Mouse (Mus musculus) hindbrain, postnatal 0 days (tissue): ENCODE measurements around the gene Gstt3. TPM values are rescaled to one million over a fixed set of nuclear protein-coding genes. Genes with fewer than 3 reads are reported as not detected.
A peak's percentile ranks its signal among the peaks of the same experiment; 100 is the strongest.

ENCODE experiments used
- ATAC-seq: fragments of 200-750 bp; cut with Nextera tagmentation; 2 replicates; pipeline ENCODE4 v1.8.0; 2017; ENCODE audit warnings: mild to moderate bottlenecking, moderate TSS enrichment, moderate library complexity
- DNase-seq: peaks from one replicate; pipeline ENCODE4 v3.0.0-alpha.2; 2015; ENCODE audit warnings: low spot score
- H3K27ac ChIP-seq: fragments of 300-500 bp; sonication (generic); 2 replicates; pipeline ENCODE4 v1.5.1; 2014; ENCODE audit warnings: mild to moderate bottlenecking
- H3K27me3 ChIP-seq: fragments of 300-500 bp; sonication (generic); 2 replicates; pipeline ENCODE4 v1.6.1; 2014; ENCODE audit warnings: low read length, mixed read lengths; ENCODE audit not compliant: insufficient read depth
- H3K36me3 ChIP-seq: fragments of 300-500 bp; sonication (generic); 2 replicates; pipeline ENCODE4 v1.6.1; 2014; ENCODE audit warnings: low read length, mixed read lengths; ENCODE audit not compliant: insufficient read depth
- H3K4me1 ChIP-seq: fragments of 300-500 bp; sonication (generic); 2 replicates; pipeline ENCODE4 v1.6.1; 2014; ENCODE audit warnings: antibody characterized with exemption, low read length, mixed read lengths; ENCODE audit not compliant: insufficient read depth
- H3K4me2 ChIP-seq: fragments of 300-500 bp; sonication (generic); 2 replicates; pipeline ENCODE4 v1.6.1; 2014; ENCODE audit warnings: low read depth, mild to moderate bottlenecking, low read length, moderate library complexity, mixed read lengths
- H3K4me3 ChIP-seq: fragments of 300-500 bp; sonication (generic); 2 replicates; pipeline ENCODE4 v1.5.1; 2014; ENCODE audit warnings: low read length
- H3K9ac ChIP-seq: fragments of 300-500 bp; sonication (generic); replicated peaks from 2 replicates; pipeline ENCODE4 v1.6.1; 2014; ENCODE audit warnings: mild to moderate bottlenecking, low read length, moderate library complexity, mixed read lengths
- H3K9me3 ChIP-seq: fragments of 300-500 bp; sonication (generic); 2 replicates; pipeline ENCODE4 v1.6.1; 2016; ENCODE audit warnings: low read length, mixed read lengths
- CTCF ChIP-seq: IDR thresholded peaks from 2 replicates; pipeline ENCODE4 v1.5.1; 2016; ENCODE audit warnings: antibody characterized with exemption, control low read depth, low read depth
- WGBS: fragments of 180-500 bp; shearing (Covaris S2); extraction: QIAGEN DNeasy Blood & Tissue Kit; methylation state at CpG from one replicate; pipeline ENCODE4 v1.1.7; 2014; 5-methylcytosine and 5-hydroxymethylcytosine counted together
- polyA plus RNA-seq: library from polyadenylated mRNA; unstranded; fragments of >200 nt; fragmentation: Nextera tagmentation; extraction: Ambion mirVana; gene quantifications from 2 replicates; pipeline ENCODE4 v1.2.1, GENCODE M21; 2015
- total RNA-seq: library from RNA; depleted of rRNA; stranded (reverse); fragments of >200 nt; gene quantifications from 2 replicates; pipeline ENCODE4 v1.2.3, GENCODE M21; 2014; rRNA removed

Gene Gstt3
- total and polyA plus RNA-seq, 2 experiments from 2014 or later: 1.8 to 4.2 TPM

- peak; percentile 93 for DNase-seq
- no peaks in the 10 kb centered on the region for H3K27me3 ChIP-seq
- H3K4me1 ChIP-seq: no peaks in the 10 kb centered on the region
- H3K36me3 ChIP-seq: peaks cover 64% of the 10 kb centered on the region
- 37% methylated on average over 3 of the region's 3 CpGs for WGBS
- no peak overlapping the region for H3K4me3 ChIP-seq
- H3K27ac ChIP-seq: peak overlapping the region; percentile 36; the same call in 1 of the 2 replicates
- H3K4me2 ChIP-seq: no peak overlapping the region
- no peaks in the 10 kb centered on the region for H3K9me3 ChIP-seq
- TF ChIP-seq CTCF: peak; percentile 98
- peak; percentile 90 for ATAC-seq
- no peak overlapping the region for H3K9ac ChIP-seq
Measured at GRCm38 (mm10) chr10:75744017-75744416, 37.2 kb downstream of the Gstt3 start.

- Histone ChIP-seq H3K27me3 (no peaks in the 10 kb centered on the region), H3K4me1 (no peaks in the 10 kb centered on the region), H3K4me2 (no peak overlapping the region), H3K27ac (no peak overlapping the region), H3K9ac (no peak overlapping the region), H3K9me3 (no peaks in the 10 kb centered on the region), H3K36me3 (peaks cover 67% of the 10 kb centered on the region), H3K4me3 (no peak overlapping the region)
- DNase-seq: peak; percentile 24
- ATAC-seq: no peak
- WGBS: 77% methylated on average over 12 of the region's 12 CpGs
- no peak for TF ChIP-seq CTCF
Measured at GRCm38 (mm10) chr10:75743369-75743768, 37.8 kb downstream of the Gstt3 start.

GRCm38 (mm10) chr10:75740866-75741265 is 40.3 kb downstream of the Gstt3 start:
- DNase-seq (no peak), ATAC-seq (no peak)
- WGBS: 93% methylated on average over 3 of the region's 3 CpGs
- Histone ChIP-seq H3K36me3 (peaks cover 59% of the 10 kb centered on the region), H3K9me3 (no peaks in the 10 kb centered on the region), H3K4me2 (no peak overlapping the region), H3K4me3 (no peak overlapping the region), H3K27me3 (no peaks in the 10 kb centered on the region), H3K9ac (no peak overlapping the region), H3K4me1 (no peaks in the 10 kb centered on the region), H3K27ac (no peak overlapping the region)
- no peak for TF ChIP-seq CTCF

GRCm38 (mm10) chr10:75725449-75725848 is 55.8 kb downstream of the Gstt3 start:
- ATAC-seq (no peak), DNase-seq (no peak)
- 89% methylated on average over 7 of the region's 7 CpGs for WGBS
- no peak for TF ChIP-seq CTCF
- no peak overlapping the region for H3K9ac ChIP-seq
- no peak overlapping the region for H3K4me3 ChIP-seq
- no peaks in the 10 kb centered on the region for H3K9me3 ChIP-seq
- H3K36me3 ChIP-seq: peaks cover 51% of the 10 kb centered on the region
- H3K4me1 ChIP-seq: no peaks in the 10 kb centered on the region
- no peak overlapping the region for H3K4me2 ChIP-seq
- no peak overlapping the region for H3K27ac ChIP-seq
- H3K27me3 ChIP-seq: no peaks in the 10 kb centered on the region

Other genes with a start within 250 kb of the Gstt3 start
- 30.3 and 31.4 TPM in 2 replicates for gene Lrrc75b, start 221.1 kb downstream of the Gstt3 start, total RNA-seq
- 26.0 and 26.4 TPM in 2 replicates for gene Lrrc75b, start 221.1 kb downstream of the Gstt3 start, polyA plus RNA-seq
- gene Ggt1, start 219.8 kb downstream of the Gstt3 start, total RNA-seq: 3.2 and 7.6 TPM in 2 replicates
- gene Ggt1, start 219.8 kb downstream of the Gstt3 start, polyA plus RNA-seq: 1.0 and 1.2 TPM in 2 replicates
- gene Ggt5, start 192.1 kb downstream of the Gstt3 start, total RNA-seq: 2.8 and 3.4 TPM in 2 replicates
- 2.3 TPM in 2 replicates for gene Ggt5, start 192.1 kb downstream of the Gstt3 start, polyA plus RNA-seq
- 14.4 and 14.9 TPM in 2 replicates for gene Susd2, start 137.4 kb downstream of the Gstt3 start, total RNA-seq
- gene Susd2, start 137.4 kb downstream of the Gstt3 start, polyA plus RNA-seq: 11.2 and 11.4 TPM in 2 replicates
- gene Cabin1, start 17.1 kb downstream of the Gstt3 start, total RNA-seq: 92.9 and 96.4 TPM in 2 replicates
- 30.1 and 33.6 TPM in 2 replicates for gene Cabin1, start 17.1 kb downstream of the Gstt3 start, polyA plus RNA-seq
- gene Ddt, start 8.0 kb downstream of the Gstt3 start, total RNA-seq: 63.6 and 67.4 TPM in 2 replicates
- gene Ddt, start 8.0 kb downstream of the Gstt3 start, polyA plus RNA-seq: 115 and 120 TPM in 2 replicates
- gene Gm20441, start 460 bp downstream of the Gstt3 start, total RNA-seq: not detected in 2 replicates
- gene Gm20441, start 460 bp downstream of the Gstt3 start, polyA plus RNA-seq: not detected in 2 replicates
- 38.1 and 39.3 TPM in 2 replicates for gene Gstt1, start 17.2 kb upstream of the Gstt3 start, total RNA-seq
- 20.8 and 24.4 TPM in 2 replicates for gene Gstt1, start 17.2 kb upstream of the Gstt3 start, polyA plus RNA-seq
- gene Gstt4, start 41.1 kb upstream of the Gstt3 start, total RNA-seq: not detected in 2 replicates
- not detected in 2 replicates for gene Gstt4, start 41.1 kb upstream of the Gstt3 start, polyA plus RNA-seq
- gene Gstt2, start 56.0 kb upstream of the Gstt3 start, total RNA-seq: 2.1 and 10.2 TPM in 2 replicates
- gene Gstt2, start 56.0 kb upstream of the Gstt3 start, polyA plus RNA-seq: 9.3 and 11.1 TPM in 2 replicates
- 1,072 and 1,222 TPM in 2 replicates for gene Mif, start 78.8 kb upstream of the Gstt3 start, total RNA-seq
- 1,792 and 1,891 TPM in 2 replicates for gene Mif, start 78.8 kb upstream of the Gstt3 start, polyA plus RNA-seq
- 0.79 and 1.8 TPM in 2 replicates for gene Derl3, start 112.0 kb upstream of the Gstt3 start, total RNA-seq
- 0.63 and 0.74 TPM in 2 replicates for gene Derl3, start 112.0 kb upstream of the Gstt3 start, polyA plus RNA-seq
- gene Smarcb1, start 140.2 kb upstream of the Gstt3 start, total RNA-seq: 142 and 156 TPM in 2 replicates
- 197 and 199 TPM in 2 replicates for gene Smarcb1, start 140.2 kb upstream of the Gstt3 start, polyA plus RNA-seq
- 327 and 332 TPM in 2 replicates for gene Chchd10, start 151.7 kb upstream of the Gstt3 start, total RNA-seq
- gene Chchd10, start 151.7 kb upstream of the Gstt3 start, polyA plus RNA-seq: 304 and 312 TPM in 2 replicates
- gene Mmp11, start 155.1 kb upstream of the Gstt3 start, total RNA-seq: 6.1 and 9.5 TPM in 2 replicates
- gene Mmp11, start 155.1 kb upstream of the Gstt3 start, polyA plus RNA-seq: 7.8 and 8.3 TPM in 2 replicates
- 0.73 TPM in 1 of 2 replicates, not detected in the other for gene Gm867, start 159.3 kb upstream of the Gstt3 start, total RNA-seq
- gene Gm867, start 159.3 kb upstream of the Gstt3 start, polyA plus RNA-seq: 2.3 and 2.4 TPM in 2 replicates
- not detected in 2 replicates for gene Vpreb3, start 161.6 kb upstream of the Gstt3 start, total RNA-seq
- 0.52 and 0.75 TPM in 2 replicates for gene Vpreb3, start 161.6 kb upstream of the Gstt3 start, polyA plus RNA-seq
- gene Gm5134, start 173.1 kb upstream of the Gstt3 start, total RNA-seq: not detected in 2 replicates
- gene Gm5134, start 173.1 kb upstream of the Gstt3 start, polyA plus RNA-seq: not detected in 2 replicates